Mouse (Mus musculus) retina, adult 2 months (tissue): ENCODE results near the gene Acacb.

Experiments
- DNase-seq: peaks from one replicate; pipeline ENCODE4 v3.0.0-alpha.2; 2012; ENCODE audit warnings: low read depth, low spot score

Gene Acacb

DNA sequence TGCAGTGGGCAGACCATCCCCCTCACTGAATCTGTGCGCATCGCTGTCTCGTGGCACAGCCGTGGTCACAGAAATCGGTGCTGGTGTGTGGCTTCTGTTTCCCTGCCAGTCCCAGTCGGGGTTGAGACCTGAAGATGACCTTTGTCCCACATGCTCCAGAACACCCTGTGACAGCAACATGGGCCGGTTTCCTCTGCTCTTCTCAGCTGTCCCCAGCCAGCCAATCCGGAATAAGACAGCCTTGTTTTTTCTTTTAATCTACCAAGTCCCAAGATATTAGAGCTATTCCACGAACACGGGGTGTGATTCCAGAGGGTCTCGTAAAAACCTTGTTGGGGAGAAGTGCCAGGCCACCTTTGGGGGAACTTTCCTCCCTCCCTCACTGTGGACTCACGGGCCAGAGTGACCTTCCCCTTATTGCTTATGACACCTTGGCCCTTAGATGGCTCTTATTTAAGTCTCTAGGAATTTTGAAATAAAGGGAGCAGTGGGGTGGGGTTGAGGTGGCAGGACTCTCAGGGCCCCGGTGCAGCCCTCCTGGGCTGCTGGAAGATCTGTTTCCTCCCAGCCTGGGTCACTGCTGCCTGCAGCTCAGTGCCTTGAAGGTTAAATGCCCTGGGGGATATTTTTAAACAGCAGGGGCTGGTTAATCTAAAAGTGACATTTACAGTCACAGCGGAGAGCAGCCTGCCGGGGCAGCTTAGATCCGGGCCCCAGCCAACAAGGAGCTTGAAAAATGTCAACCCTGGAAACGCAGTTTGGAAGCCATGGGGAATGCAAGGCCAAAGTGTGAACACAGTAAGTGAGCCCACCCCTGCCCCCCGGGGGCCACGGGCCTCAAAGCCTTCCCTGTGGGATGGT is at the start of gene Acacb:
TSS of gene Acacb (plus strand) at position 508 of the 861 bp plus-strand sequence.
- DNase-seq = no peak

DNA sequence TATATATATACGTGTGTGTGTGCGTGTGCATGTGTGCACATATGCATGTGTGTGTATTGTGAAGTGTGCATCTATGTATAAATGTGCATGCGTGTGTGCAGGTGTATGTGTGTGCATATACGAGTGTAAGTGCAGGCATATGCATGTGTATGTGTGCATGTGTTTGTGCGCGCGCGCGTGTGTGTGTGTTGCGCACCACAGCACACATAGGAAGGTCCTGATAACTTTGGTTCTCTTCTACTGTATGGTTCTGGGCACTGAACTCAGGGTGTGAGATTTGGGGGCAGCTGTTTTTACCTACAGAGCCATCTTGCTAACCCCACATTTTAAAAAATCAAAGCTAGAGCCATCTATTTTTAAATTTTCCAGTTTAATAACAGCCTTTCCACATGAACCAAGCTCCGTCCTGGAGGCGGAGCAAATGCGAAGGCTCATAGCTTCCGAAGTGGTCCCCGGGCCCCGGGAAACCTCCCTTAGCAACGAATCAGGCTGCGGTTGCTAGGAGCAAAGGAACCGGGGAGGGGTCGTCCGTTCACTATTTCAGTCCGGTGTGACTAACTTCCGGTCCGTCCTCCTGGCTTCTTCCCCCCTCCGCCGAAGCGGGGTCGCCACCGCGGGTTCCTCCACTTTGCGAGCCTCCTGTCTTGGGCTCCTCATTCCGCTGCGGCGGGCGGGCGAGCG is 46.5 kb upstream of the Acacb start:
- peak; percentile 86 for DNase-seq

- no peak for DNase-seq
These were observed 45.8 kb upstream of the Acacb start for GRCm38 (mm10) chr5:114100390-114101099.

GRCm38 (mm10) chr5:114101873-114102272 is 44.5 kb upstream of the Acacb start:
- no peak for DNase-seq

DNA sequence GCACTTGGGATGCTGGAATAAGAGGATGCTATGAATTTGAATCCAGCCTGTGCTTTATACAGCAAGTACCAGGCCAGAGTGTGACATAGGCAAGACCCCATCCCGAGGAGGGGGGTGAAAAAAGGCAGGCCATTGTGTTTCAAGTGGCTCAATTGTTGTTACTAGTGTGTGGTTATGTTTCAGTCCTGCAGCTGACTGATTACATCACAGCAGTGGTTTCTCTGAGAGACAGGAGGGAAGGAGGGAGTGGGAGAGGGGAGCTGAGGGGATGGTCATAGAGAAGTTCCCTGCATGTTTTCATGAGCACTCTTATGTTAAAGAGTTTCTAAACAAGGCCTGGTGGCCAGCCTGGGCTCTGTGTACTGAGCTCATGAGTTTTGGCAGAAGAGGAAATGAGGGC is 43.5 kb upstream of the Acacb start:
- DNase-seq = no peak

DNA sequence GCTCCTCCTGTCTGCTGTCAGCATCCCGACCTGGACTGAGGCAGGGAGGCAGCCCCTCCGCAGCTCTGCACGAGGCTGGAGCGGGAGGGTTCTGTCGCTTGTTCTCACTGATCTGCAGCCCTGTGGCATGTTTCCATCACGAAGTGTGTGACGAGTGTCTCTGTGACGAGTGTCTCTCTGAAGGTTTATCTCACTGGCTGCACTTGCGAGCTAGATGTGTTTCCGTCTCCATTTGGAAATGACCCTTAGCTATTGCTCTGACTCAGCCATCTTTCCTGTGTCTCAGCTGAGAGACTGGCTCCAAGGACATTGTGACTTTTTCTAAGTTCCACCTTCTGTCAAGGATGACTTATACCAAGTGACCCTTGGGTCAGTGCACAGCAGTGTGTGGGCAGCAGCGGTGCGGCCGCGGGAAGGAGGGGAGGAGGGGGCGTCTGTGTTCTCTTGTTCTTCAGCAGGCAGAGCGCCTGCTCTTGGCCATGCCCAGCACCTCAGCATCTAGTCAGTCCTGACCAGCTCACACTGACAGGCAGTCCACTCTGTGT is 39.9 kb upstream of the Acacb start:
- DNase-seq = no peak

- DNase-seq = no peak
These were observed 33.0 kb upstream of the Acacb start for GRCm38 (mm10) chr5:114113334-114113733.

DNA sequence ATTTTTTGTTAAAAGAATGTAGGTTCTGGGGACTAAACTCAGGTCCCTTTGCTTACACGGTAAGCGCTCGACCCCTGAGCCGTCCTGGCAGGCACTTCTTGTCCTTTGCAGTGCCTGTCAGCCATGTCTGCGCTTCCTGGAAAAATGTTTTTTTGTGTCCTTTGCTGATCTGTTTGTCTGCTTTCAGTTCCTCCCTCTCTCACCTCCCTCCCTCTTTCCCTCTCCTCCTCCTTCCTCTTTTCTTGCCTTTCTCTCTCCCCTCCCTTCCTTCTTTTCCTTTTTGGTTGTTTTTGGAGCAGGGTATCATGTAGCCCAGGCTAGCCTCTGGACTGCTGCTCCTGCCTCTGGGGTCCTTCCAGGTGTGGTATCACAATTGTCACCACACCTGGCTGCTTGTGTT is 31.3 kb upstream of the Acacb start:
- DNase-seq = no peak

DNA sequence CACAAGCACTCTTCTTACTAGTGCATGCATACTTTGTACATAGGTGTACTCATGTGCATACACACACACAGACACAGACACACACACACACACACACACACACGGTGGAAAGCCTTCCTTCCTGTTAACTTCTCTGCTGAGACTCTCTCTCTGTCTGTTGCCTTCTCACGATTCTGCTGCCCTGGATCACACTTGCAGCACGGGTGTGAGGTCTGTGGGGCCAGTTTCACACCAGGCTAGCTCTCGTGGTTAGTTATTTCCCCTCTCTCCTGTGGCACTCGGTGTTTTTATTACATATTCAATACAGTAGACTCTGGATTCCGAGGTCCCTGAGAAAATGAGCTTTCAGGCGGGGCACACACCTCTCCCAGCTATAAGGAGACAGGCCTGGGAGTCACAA is 29.7 kb upstream of the Acacb start:
- no peak for DNase-seq

DNA sequence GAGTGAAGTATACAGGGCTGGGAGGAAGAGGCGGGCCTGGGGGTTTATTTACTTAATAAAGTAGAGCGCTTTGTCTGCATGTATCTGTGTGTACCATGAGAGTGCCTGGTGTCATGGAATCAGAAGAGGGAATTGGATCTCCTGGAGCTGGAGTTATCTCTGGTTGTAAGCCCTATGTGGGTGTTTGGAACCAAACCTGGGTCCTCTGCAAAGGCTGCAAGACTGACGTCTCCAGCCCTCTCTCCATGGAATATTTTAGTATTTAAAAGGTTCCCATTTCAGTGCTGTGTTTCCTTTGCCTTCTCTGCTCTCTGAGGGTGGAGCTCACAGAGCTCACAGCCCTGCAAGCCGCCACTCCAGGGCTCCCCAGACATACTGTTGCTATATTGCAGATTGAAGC is 26.5 kb upstream of the Acacb start:
- no peak for DNase-seq

- DNase-seq = no peak
These were observed 20.3 kb upstream of the Acacb start for GRCm38 (mm10) chr5:114126008-114126407.

- no peak for DNase-seq
These were observed 19.7 kb upstream of the Acacb start for GRCm38 (mm10) chr5:114126499-114127244.

GRCm38 (mm10) chr5:114127374-114128349 is 18.7 kb upstream of the Acacb start, which contains the start of gene Alkbh2:
Gene Alkbh2 (minus strand): TSS chr5:114128218.
- DNase-seq = peak; percentile 64

- DNase-seq = no peak
These were observed 16.7 kb upstream of the Acacb start for GRCm38 (mm10) chr5:114129550-114130210.

GRCm38 (mm10) chr5:114130211-114130605 is 16.1 kb upstream of the Acacb start, which contains the start of gene Ung:
Gene Ung (plus strand): TSS chr5:114130386.
- DNase-seq = no peak

DNA sequence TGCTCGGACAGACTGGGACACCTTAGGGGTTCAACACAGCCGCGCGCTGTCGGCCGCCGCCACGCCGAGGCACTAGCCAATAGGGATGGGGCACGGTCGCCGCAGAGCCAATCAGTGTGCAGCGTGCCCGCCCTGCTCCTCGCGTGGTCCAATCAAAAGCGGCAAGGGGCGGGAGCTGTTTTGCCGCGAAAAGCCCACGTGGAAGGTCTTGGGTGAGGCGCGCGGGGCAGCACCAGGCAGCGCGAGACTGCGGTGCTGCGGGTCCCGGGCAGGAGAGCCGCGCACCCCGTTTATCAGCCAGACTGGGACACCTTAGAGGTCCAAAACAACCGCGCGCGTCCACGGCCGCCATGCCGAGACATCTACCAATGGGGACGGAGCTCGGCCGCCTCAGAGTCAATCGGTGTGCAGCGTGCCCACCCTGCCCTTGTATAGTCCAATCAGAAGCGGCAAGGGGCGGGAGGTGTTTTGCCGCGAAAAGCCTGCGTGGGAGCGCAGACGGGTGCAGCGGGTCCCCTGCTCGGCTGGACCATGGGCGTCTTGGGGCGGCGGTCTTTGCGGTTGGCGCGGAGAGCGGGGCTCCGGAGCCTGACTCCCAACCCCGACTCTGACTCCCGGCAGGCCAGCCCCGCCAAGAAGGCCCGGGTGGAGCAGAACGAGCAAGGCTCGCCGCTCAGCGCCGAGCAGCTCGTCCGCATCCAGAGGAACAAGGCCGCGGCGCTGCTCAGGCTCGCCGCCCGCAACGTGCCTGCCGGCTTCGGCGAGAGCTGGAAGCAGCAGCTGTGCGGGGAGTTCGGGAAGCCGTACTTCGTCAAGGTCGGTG is 15.4 kb upstream of the Acacb start:
- DNase-seq = peak; percentile 73

GRCm38 (mm10) chr5:114131521-114131840 is 14.9 kb upstream of the Acacb start:
- no peak for DNase-seq

- DNase-seq = no peak
These were observed 13.5 kb upstream of the Acacb start for GRCm38 (mm10) chr5:114132841-114133240.

DNA sequence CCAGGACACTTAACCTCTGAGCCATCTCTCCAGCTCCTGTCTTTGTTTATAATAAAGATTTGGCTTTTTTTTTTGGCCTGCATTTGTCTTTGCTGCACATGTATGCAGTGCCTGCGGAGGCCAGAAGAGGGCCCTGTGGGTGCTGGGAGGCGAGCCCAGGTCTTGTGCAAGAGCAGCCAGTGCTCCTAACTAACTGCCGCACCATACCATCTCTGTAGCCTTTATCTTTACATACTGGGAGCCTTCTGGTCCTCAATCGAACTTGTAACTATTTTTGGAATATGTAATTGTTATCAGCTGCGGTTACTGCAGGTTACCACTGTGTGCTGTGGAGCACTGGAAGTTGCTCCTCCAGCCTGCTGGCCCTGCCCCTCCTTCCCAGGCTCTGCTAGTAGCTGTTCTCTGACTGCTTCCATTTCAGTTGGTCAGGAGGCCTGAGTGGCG is 12.2 kb upstream of the Acacb start:
- no peak for DNase-seq
